Mouse (Mus musculus) stomach, embryonic 16.5 days (tissue): ENCODE measurements around the gene Dnph1. TPM values are rescaled to one million over a fixed set of nuclear protein-coding genes. Genes with fewer than 3 reads are reported as not detected.

Experiments
- ATAC-seq: fragments of 200-750 bp; cut with Nextera tagmentation; 2 replicates; pipeline ENCODE4 v1.8.0; 2017; ENCODE audit warnings: moderate number of reproducible peaks, moderate TSS enrichment; ENCODE audit not compliant: insufficient read depth, low FRiP score
- H3K27ac ChIP-seq: fragments of 300-500 bp; sonication (generic); 2 replicates; pipeline ENCODE4 v1.5.1; 2014; ENCODE audit warnings: low read length
- H3K27me3 ChIP-seq: fragments of 300-500 bp; sonication (generic); 2 replicates; pipeline ENCODE4 v1.6.1; 2014; ENCODE audit warnings: low read length, control low read depth, mixed read lengths; ENCODE audit not compliant: control insufficient read depth, insufficient read depth
- H3K36me3 ChIP-seq: fragments of 300-500 bp; sonication (generic); 2 replicates; pipeline ENCODE4 v1.6.1; 2014; ENCODE audit warnings: low read length; ENCODE audit not compliant: control insufficient read depth, insufficient read depth
- H3K4me1 ChIP-seq: fragments of 300-500 bp; sonication (generic); 2 replicates; pipeline ENCODE4 v1.6.1; 2014; ENCODE audit warnings: low read length, control low read depth, mixed read lengths; ENCODE audit not compliant: control insufficient read depth, insufficient read depth
- H3K4me2 ChIP-seq: fragments of 300-500 bp; sonication (generic); 2 replicates; pipeline ENCODE4 v1.6.1; 2014; ENCODE audit warnings: low read depth, low read length, mixed read lengths
- H3K4me3 ChIP-seq: fragments of 300-500 bp; sonication (generic); replicated peaks from 2 replicates; pipeline ENCODE4 v1.5.1; 2014; ENCODE audit warnings: mild to moderate bottlenecking, low read length
- H3K9ac ChIP-seq: fragments of 300-500 bp; sonication (generic); 2 replicates; pipeline ENCODE4 v1.6.1; 2014; ENCODE audit warnings: low read length
- H3K9me3 ChIP-seq: fragments of 300-500 bp; sonication (generic); replicated peaks from 2 replicates; pipeline ENCODE4 v1.6.1; 2016; ENCODE audit warnings: low read length, control low read depth; ENCODE audit not compliant: control insufficient read depth
- WGBS: fragments of 180-500 bp; shearing (Covaris S2); extraction: QIAGEN DNeasy Blood & Tissue Kit; methylation state at CpG from one replicate; pipeline ENCODE4 v1.1.7; 2014; 5-methylcytosine and 5-hydroxymethylcytosine counted together
- polyA plus RNA-seq: library from polyadenylated mRNA; unstranded; fragments of >200 nt; fragmentation: Nextera tagmentation; extraction: Ambion mirVana; gene quantifications from 2 replicates; pipeline ENCODE4 v1.2.1, GENCODE M21; 2015

Dnph1 gene
- polyA plus RNA-seq, 1 experiment from 2014 or later = 40.4 TPM

- Histone ChIP-seq H3K9ac (peak overlapping the region; percentile 75), H3K4me1 (peaks cover 18% of the 10 kb centered on the region), H3K27me3 (no peaks in the 10 kb centered on the region), H3K36me3 (peaks cover 13% of the 10 kb centered on the region), H3K4me3 (peak overlapping the region; percentile 52), H3K4me2 (peak overlapping the region; percentile 66), H3K9me3 (no peaks in the 10 kb centered on the region), H3K27ac (no peak overlapping the region)
- WGBS = 22% methylated on average over 7 of the region's 7 CpGs
- ATAC-seq = no peak
These were observed 50.1 kb downstream of the Dnph1 start for GRCm38 (mm10) chr17:46546591-46546990.

- H3K27me3 ChIP-seq = no peaks in the 10 kb centered on the region
- peaks cover 18% of the 10 kb centered on the region for H3K4me1 ChIP-seq
- H3K4me3 ChIP-seq = no peak overlapping the region
- peaks cover 13% of the 10 kb centered on the region for H3K36me3 ChIP-seq
- WGBS = 27% methylated on average over 8 of the region's 8 CpGs
- H3K27ac ChIP-seq = no peak overlapping the region
- peak; percentile 30; the same call in 1 of the 2 replicates for ATAC-seq
- H3K4me2 ChIP-seq = peak overlapping the region; percentile 66
- H3K9me3 ChIP-seq = no peaks in the 10 kb centered on the region
- no peak overlapping the region for H3K9ac ChIP-seq
These were observed 50.5 kb downstream of the Dnph1 start for GRCm38 (mm10) chr17:46546995-46547394.

- no peak overlapping the region for H3K4me3 ChIP-seq
- peaks cover 13% of the 10 kb centered on the region for H3K36me3 ChIP-seq
- H3K9me3 ChIP-seq = no peaks in the 10 kb centered on the region
- H3K4me1 ChIP-seq = peaks cover 24% of the 10 kb centered on the region
- no peak overlapping the region for H3K4me2 ChIP-seq
- no peak for ATAC-seq
- H3K9ac ChIP-seq = no peak overlapping the region
- H3K27ac ChIP-seq = no peak overlapping the region
- WGBS = 22% methylated on average over 3 of the region's 3 CpGs
- H3K27me3 ChIP-seq = no peaks in the 10 kb centered on the region
These were observed 51.4 kb downstream of the Dnph1 start for GRCm38 (mm10) chr17:46547923-46548322.

GRCm38 (mm10) chr17:46548741-46549140 lies 52.2 kb downstream of the Dnph1 start:
- H3K9ac ChIP-seq = no peak overlapping the region
- peaks cover 13% of the 10 kb centered on the region for H3K36me3 ChIP-seq
- H3K9me3 ChIP-seq = no peaks in the 10 kb centered on the region
- H3K27me3 ChIP-seq = no peaks in the 10 kb centered on the region
- no peak for ATAC-seq
- H3K27ac ChIP-seq = no peak overlapping the region
- H3K4me1 ChIP-seq = peaks cover 29% of the 10 kb centered on the region
- H3K4me3 ChIP-seq = no peak overlapping the region
- 69% methylated on average over 11 of the region's 11 CpGs for WGBS
- no peak overlapping the region for H3K4me2 ChIP-seq

GRCm38 (mm10) chr17:46549193-46549592 lies 52.7 kb downstream of the Dnph1 start:
- H3K4me2 ChIP-seq = no peak overlapping the region
- H3K36me3 ChIP-seq = peaks cover 13% of the 10 kb centered on the region
- no peak for ATAC-seq
- no peak overlapping the region for H3K27ac ChIP-seq
- H3K9ac ChIP-seq = no peak overlapping the region
- 28% methylated on average over 8 of the region's 8 CpGs for WGBS
- peaks cover 34% of the 10 kb centered on the region for H3K4me1 ChIP-seq
- H3K27me3 ChIP-seq = no peaks in the 10 kb centered on the region
- H3K4me3 ChIP-seq = no peak overlapping the region
- no peaks in the 10 kb centered on the region for H3K9me3 ChIP-seq

Other genes starting within 250 kb of the Dnph1 start
- gene Polr1c, start 248.7 kb upstream of the Dnph1 start, polyA plus RNA-seq = 67.9 and 72.6 TPM in 2 replicates
- gene Yipf3, start 248.6 kb upstream of the Dnph1 start, polyA plus RNA-seq = 111 and 120 TPM in 2 replicates
- gene Lrrc73, start 243.2 kb upstream of the Dnph1 start, polyA plus RNA-seq = 0.45 and 0.48 TPM in 2 replicates
- 36.8 and 38.9 TPM in 2 replicates for gene Tjap1, start 213.7 kb upstream of the Dnph1 start, polyA plus RNA-seq
- 6.7 and 8.8 TPM in 2 replicates for gene Dlk2, start 199.3 kb upstream of the Dnph1 start, polyA plus RNA-seq
- 6.6 and 6.7 TPM in 2 replicates for gene Abcc10, start 168.4 kb upstream of the Dnph1 start, polyA plus RNA-seq
- 4.9 and 5.4 TPM in 2 replicates for gene Zfp318, start 113.0 kb upstream of the Dnph1 start, polyA plus RNA-seq
- gene Crip3, start 67.8 kb upstream of the Dnph1 start, polyA plus RNA-seq = 1.5 and 1.8 TPM in 2 replicates
- gene Slc22a7, start 58.3 kb upstream of the Dnph1 start, polyA plus RNA-seq = not detected in 2 replicates
- gene Ttbk1, start 9.0 kb upstream of the Dnph1 start, polyA plus RNA-seq = 0.12 and 0.19 TPM in 2 replicates
- 3.2 and 4.0 TPM in 2 replicates for gene Cul9, start 49.7 kb downstream of the Dnph1 start, polyA plus RNA-seq
- 7.0 and 8.9 TPM in 2 replicates for gene Srf, start 59.5 kb downstream of the Dnph1 start, polyA plus RNA-seq
- 93.9 and 94.9 TPM in 2 replicates for gene Ptk7, start 132.8 kb downstream of the Dnph1 start, polyA plus RNA-seq
- 41.4 and 46.7 TPM in 2 replicates for gene Klc4, start 149.3 kb downstream of the Dnph1 start, polyA plus RNA-seq
- gene Mrpl2, start 149.5 kb downstream of the Dnph1 start, polyA plus RNA-seq = 94.1 and 99.9 TPM in 2 replicates
- gene Cul7, start 153.6 kb downstream of the Dnph1 start, polyA plus RNA-seq = 51.2 and 54.8 TPM in 2 replicates
- 49.7 and 52.4 TPM in 2 replicates for gene Rrp36, start 177.6 kb downstream of the Dnph1 start, polyA plus RNA-seq
- 148 and 160 TPM in 2 replicates for gene Mea1, start 182.1 kb downstream of the Dnph1 start, polyA plus RNA-seq
- 110 and 113 TPM in 2 replicates for gene Klhdc3, start 184.2 kb downstream of the Dnph1 start, polyA plus RNA-seq
- 71.7 and 82.4 TPM in 2 replicates for gene Ppp2r5d, start 208.4 kb downstream of the Dnph1 start, polyA plus RNA-seq
- gene Pex6, start 214.8 kb downstream of the Dnph1 start, polyA plus RNA-seq = 14.7 and 15.0 TPM in 2 replicates
- gene Gnmt, start 232.5 kb downstream of the Dnph1 start, polyA plus RNA-seq = 17.1 and 21.8 TPM in 2 replicates